Mouse (Mus musculus) urinary bladder, adult 2 months (tissue): ENCODE data around the gene Numbl. TPM values are rescaled to one million over a fixed set of nuclear protein-coding genes. Genes with fewer than 3 reads are reported as not detected.
A peak's percentile ranks its signal among the peaks of the same experiment; 100 is the strongest.
"Not testable (repeated sequence)": the region's sequence is repeated elsewhere in the genome, so short reads cannot be mapped to it uniquely, and the experiment has no call there.

Experiments
- DNase-seq: peaks from one replicate; pipeline ENCODE4 v3.0.0; 2022; ENCODE audit warnings: low spot score
- polyA plus RNA-seq: library from polyadenylated mRNA; depleted of rRNA; stranded (reverse); fragments of >200 nt; gene quantifications from 2 replicates; pipeline ENCODE4 v1.2.3, GENCODE M21; 2012; rRNA removed

Gene Numbl
- 44.1 and 47.3 TPM in 2 replicates for polyA plus RNA-seq

GRCm38 (mm10) chr7:27258205-27258899 is at the start of gene Numbl:
Numbl (plus strand) TSS chr7:27258433.
- DNase-seq = peak; percentile 89

- no peak for DNase-seq
These were observed 45.6 kb upstream of the Numbl start for GRCm38 (mm10) chr7:27212626-27213025.

GRCm38 (mm10) chr7:27218586-27218985 is 39.6 kb upstream of the Numbl start:
- DNase-seq = no peak

GRCm38 (mm10) chr7:27219937-27220336 is 38.3 kb upstream of the Numbl start:
- no peak for DNase-seq

GRCm38 (mm10) chr7:27221939-27222338 is 36.3 kb upstream of the Numbl start:
- no peak for DNase-seq

GRCm38 (mm10) chr7:27222538-27222937 is 35.7 kb upstream of the Numbl start:
- no peak for DNase-seq

- DNase-seq = no peak
These were observed 33.2 kb upstream of the Numbl start for GRCm38 (mm10) chr7:27224877-27225575.

GRCm38 (mm10) chr7:27227276-27227675 is 31.0 kb upstream of the Numbl start:
- DNase-seq = no peak

GRCm38 (mm10) chr7:27227676-27228075 is 30.6 kb upstream of the Numbl start:
- DNase-seq = no peak

GRCm38 (mm10) chr7:27228281-27228821 is 29.9 kb upstream of the Numbl start, which contains the start of gene Itpkc:
Itpkc (minus strand) TSS chr7:27228661.
- peak; percentile 90 for DNase-seq

- no peak for DNase-seq
These were observed 29.4 kb upstream of the Numbl start for GRCm38 (mm10) chr7:27228865-27229264.

GRCm38 (mm10) chr7:27230781-27231180 is 27.5 kb upstream of the Numbl start:
- no peak for DNase-seq

GRCm38 (mm10) chr7:27231693-27232331 is 26.4 kb upstream of the Numbl start:
- DNase-seq = no peak

- peak; percentile 80 for DNase-seq
These were observed 25.4 kb upstream of the Numbl start, which contains the start of gene Coq8b for GRCm38 (mm10) chr7:27232781-27233281. Coq8b (plus strand) TSS chr7:27233023.

GRCm38 (mm10) chr7:27233300-27233699 is 24.9 kb upstream of the Numbl start:
- no peak for DNase-seq

- DNase-seq = no peak
These were observed 22.5 kb upstream of the Numbl start for GRCm38 (mm10) chr7:27235726-27236125.

- no peak for DNase-seq
These were observed 20.7 kb upstream of the Numbl start for GRCm38 (mm10) chr7:27237527-27237926.

GRCm38 (mm10) chr7:27238568-27238967 is 19.7 kb upstream of the Numbl start:
- DNase-seq = no peak

GRCm38 (mm10) chr7:27243211-27243610 is 15.0 kb upstream of the Numbl start:
- DNase-seq = no peak

- not testable (repeated sequence) for DNase-seq
These were observed 14.1 kb upstream of the Numbl start for GRCm38 (mm10) chr7:27244088-27244487.

GRCm38 (mm10) chr7:27249146-27249545 is 9.1 kb upstream of the Numbl start:
- no peak for DNase-seq

- no peak for DNase-seq
These were observed 8.3 kb upstream of the Numbl start for GRCm38 (mm10) chr7:27249928-27250327.
